Mouse (Mus musculus) CD4-positive, CD25-positive, alpha-beta regulatory T cell, adult 2 months (primary cell): ENCODE measurements around the gene Rrp8.

Experiments
- DNase-seq: peaks from one replicate; pipeline ENCODE4 v3.0.0-alpha.2; 2012; ENCODE audit warnings: low read depth, low spot score

Rrp8 gene

GRCm38 (mm10) chr7:105736911-105737521, at the start of gene Rrp8:
TSS of gene Rrp8 (minus strand) at chr7:105737385.
- peak; percentile 55 for DNase-seq

- DNase-seq: peak; percentile 17
Observed at GRCm38 (mm10) chr7:105786506-105787284, 49.5 kb upstream of the Rrp8 start.

- DNase-seq: no peak
Observed at GRCm38 (mm10) chr7:105784556-105784955, 47.4 kb upstream of the Rrp8 start.

- no peak for DNase-seq
Observed at GRCm38 (mm10) chr7:105783861-105784260, 46.7 kb upstream of the Rrp8 start.

GRCm38 (mm10) chr7:105778553-105779265, 41.5 kb upstream of the Rrp8 start:
- peak; percentile 36 for DNase-seq

- DNase-seq: no peak
Observed at GRCm38 (mm10) chr7:105777797-105778552, 40.8 kb upstream of the Rrp8 start.

- no peak for DNase-seq
Observed at GRCm38 (mm10) chr7:105777316-105777715, 40.1 kb upstream of the Rrp8 start.

GRCm38 (mm10) chr7:105776026-105776425, 38.8 kb upstream of the Rrp8 start:
- DNase-seq: no peak

- DNase-seq: no peak
Observed at GRCm38 (mm10) chr7:105774661-105775060, 37.5 kb upstream of the Rrp8 start.

GRCm38 (mm10) chr7:105773041-105773440, 35.9 kb upstream of the Rrp8 start:
- DNase-seq: no peak

- no peak for DNase-seq
Observed at GRCm38 (mm10) chr7:105772331-105772730, 35.1 kb upstream of the Rrp8 start.

- DNase-seq: no peak
Observed at GRCm38 (mm10) chr7:105769959-105770358, 32.8 kb upstream of the Rrp8 start.

GRCm38 (mm10) chr7:105767729-105768165, 30.6 kb upstream of the Rrp8 start:
- no peak for DNase-seq

- no peak for DNase-seq
Observed at GRCm38 (mm10) chr7:105764331-105764730, 27.1 kb upstream of the Rrp8 start.

- DNase-seq: no peak
Observed at GRCm38 (mm10) chr7:105762517-105763270, 25.5 kb upstream of the Rrp8 start.

GRCm38 (mm10) chr7:105761813-105762484, 24.8 kb upstream of the Rrp8 start:
- no peak for DNase-seq

- no peak for DNase-seq
Observed at GRCm38 (mm10) chr7:105753281-105753680, 16.1 kb upstream of the Rrp8 start.

GRCm38 (mm10) chr7:105752716-105753115, 15.5 kb upstream of the Rrp8 start:
- DNase-seq: no peak

GRCm38 (mm10) chr7:105751491-105752433, 14.6 kb upstream of the Rrp8 start, which contains the start of gene Tpp1:
TSS of gene Tpp1 (minus strand) at chr7:105752235.
- peak; percentile 96 for DNase-seq
